Mouse (Mus musculus): ENCODE data around the gene Lamtor1.

GRCm38 (mm10) chr7:101901969-101902368 lies 3.7 kb upstream of the Lamtor1 start:
- TF ChIP-seq CTCF (IDR thresholded peaks at IDR 0.05; ENCODE audit: extremely low read depth, insufficient read depth, insufficient read length, insufficient replicate concordance) = no peak
- TF ChIP-seq POLR2A (IDR thresholded peaks at IDR 0.05; ENCODE audit: low read depth, low read length) = no peak

Measured in spleen, adult 2 months (tissue).